Mouse (Mus musculus) myocyte (in vitro differentiated cells): ENCODE results near the gene Slc35b2. TPM values are rescaled to one million over a fixed set of nuclear protein-coding genes. Genes with fewer than 3 reads are reported as not detected.

ENCODE experiments used
- H3K27me3 ChIP-seq: one replicate; pipeline ENCODE4 v1.6.1; 2011; ENCODE audit not compliant: control insufficient read depth, insufficient read depth, insufficient read length
- H3K36me3 ChIP-seq: one replicate; pipeline ENCODE4 v1.6.1; 2011; ENCODE audit not compliant: control insufficient read depth, insufficient read depth
- H3K4me2 ChIP-seq: one replicate; pipeline ENCODE4 v1.6.1; 2011; ENCODE audit warnings: low read depth, control low read depth
- H3K4me3 ChIP-seq: one replicate; pipeline ENCODE4 v1.5.1; 2011; ENCODE audit warnings: mild to moderate bottlenecking, control low read depth, moderate library complexity
- H3K79me2 ChIP-seq: one replicate; pipeline ENCODE4 v1.6.1; 2011; ENCODE audit not compliant: control insufficient read depth, insufficient read depth
- H3ac ChIP-seq: one replicate; pipeline ENCODE4 v1.6.1; 2011; ENCODE audit not compliant: control insufficient read depth, insufficient read length
- CEBPB ChIP-seq: IDR thresholded peaks from 2 replicates; pipeline ENCODE4 v1.6.1; 2011; ENCODE audit warnings: mild to moderate bottlenecking, moderate library complexity; ENCODE audit not compliant: poor library complexity, insufficient read depth, severe bottlenecking
- E2F4 ChIP-seq: IDR thresholded peaks from one replicate; pipeline ENCODE4 v1.6.1; 2011; ENCODE audit warnings: mild to moderate bottlenecking, control low read depth, moderate library complexity; ENCODE audit not compliant: insufficient read depth
- MAX ChIP-seq: IDR thresholded peaks from one replicate; pipeline ENCODE4 v1.6.1; 2011; ENCODE audit warnings: low read depth, mild to moderate bottlenecking, control low read depth
- MYOD1 ChIP-seq, 3 experiments: IDR thresholded peaks; one replicate each; pipeline ENCODE4 v1.6.1; 2011; ENCODE audit warnings: control low read depth in 2 of 3, low read depth in 2 of 3, mild to moderate bottlenecking in 2 of 3, moderate library complexity in 1 of 3; ENCODE audit not compliant: insufficient read length in 2 of 3, control insufficient read depth in 1 of 3
- MYOG ChIP-seq, 3 experiments: IDR thresholded peaks; one replicate each; pipeline ENCODE4 v1.6.1; 2011; ENCODE audit warnings: control low read depth in 2 of 3, low read depth in 2 of 3, mild to moderate bottlenecking in 2 of 3; ENCODE audit not compliant: insufficient read length in 2 of 3, control insufficient read depth in 1 of 3, insufficient read depth in 1 of 3
- POLR2A ChIP-seq: IDR thresholded peaks from one replicate; pipeline ENCODE4 v1.6.1; 2011; ENCODE audit warnings: low read depth, mild to moderate bottlenecking, control low read depth, moderate library complexity; ENCODE audit not compliant: insufficient read length
- POLR2AphosphoS2 ChIP-seq: IDR thresholded peaks from one replicate; pipeline ENCODE4 v1.6.1; 2011; ENCODE audit warnings: low read depth, control low read depth; ENCODE audit not compliant: insufficient read length
- REST ChIP-seq: IDR thresholded peaks from one replicate; pipeline ENCODE4 v1.6.1; 2011; ENCODE audit warnings: mild to moderate bottlenecking, control low read depth, moderate library complexity; ENCODE audit not compliant: insufficient read depth, insufficient read length
- SRF ChIP-seq: IDR thresholded peaks from one replicate; pipeline ENCODE4 v1.6.1; 2011; ENCODE audit warnings: low read depth; ENCODE audit not compliant: control insufficient read depth, insufficient read length
- TCF12 ChIP-seq: IDR thresholded peaks from one replicate; pipeline ENCODE4 v1.6.1; 2011; ENCODE audit warnings: mild to moderate bottlenecking, control low read depth; ENCODE audit not compliant: poor library complexity, insufficient read depth, severe bottlenecking
- TCF3 ChIP-seq: IDR thresholded peaks from one replicate; pipeline ENCODE4 v1.6.1; 2011; ENCODE audit warnings: low read depth, control low read depth; ENCODE audit not compliant: insufficient read length
- USF1 ChIP-seq: IDR thresholded peaks from one replicate; pipeline ENCODE4 v1.6.1; 2011; ENCODE audit warnings: low read depth, mild to moderate bottlenecking, control low read depth, moderate library complexity
- polyA plus RNA-seq: library from polyadenylated mRNA; unstranded; fragments of >200 nt; fragmentation: generic; extraction: Trizol; gene quantifications from one replicate; pipeline ENCODE4 v1.2.1, GENCODE M21; 2012; ENCODE audit warnings: missing spikeins

The Slc35b2 gene
- polyA plus RNA-seq, 1 experiment = 80.1 TPM

GRCm38 (mm10) chr17:45544001-45544872 is 19.4 kb upstream of the Slc35b2 start:
- Histone ChIP-seq H3K79me2 (no peaks in the 10 kb centered on the region), H3K27me3 (peaks cover 67% of the 10 kb centered on the region), H3ac (no peak overlapping the region), H3K4me2 (no peak overlapping the region), H3K4me3 (no peak overlapping the region), H3K36me3 (no peaks in the 10 kb centered on the region)
- TF ChIP-seq MYOG (IDR thresholded peaks at IDR 0.05; ENCODE audit: control insufficient read depth in 1 of 3, insufficient read depth in 1 of 3, insufficient read length in 2 of 3, low read depth in 2 of 3) (no peak), POLR2AphosphoS2 (no peak), MAX (no peak), SRF (no peak), POLR2A (no peak), TCF12 (no peak), TCF3 (no peak), USF1 (no peak), CEBPB (no peak), REST (no peak), MYOD1 (IDR thresholded peaks at IDR 0.05; ENCODE audit: control insufficient read depth in 1 of 3, insufficient read length in 2 of 3, low read depth in 2 of 3) (no peak), E2F4 (no peak)

GRCm38 (mm10) chr17:45544873-45545277 is 18.8 kb upstream of the Slc35b2 start:
- H3K27me3 ChIP-seq = peaks cover 64% of the 10 kb centered on the region
- H3K4me2 ChIP-seq = no peak overlapping the region
- no peak for TF ChIP-seq CEBPB
- TF ChIP-seq TCF3 = no peak
- no peak for TF ChIP-seq POLR2AphosphoS2
- no peak for TF ChIP-seq MYOG (IDR thresholded peaks at IDR 0.05; ENCODE audit: control insufficient read depth in 1 of 3, insufficient read depth in 1 of 3, insufficient read length in 2 of 3, low read depth in 2 of 3)
- TF ChIP-seq TCF12 = no peak
- TF ChIP-seq MYOD1 (IDR thresholded peaks at IDR 0.05; ENCODE audit: control insufficient read depth in 1 of 3, insufficient read length in 2 of 3, low read depth in 2 of 3) = no peak
- TF ChIP-seq POLR2A = no peak
- TF ChIP-seq REST = no peak
- no peak for TF ChIP-seq E2F4
- TF ChIP-seq USF1 = no peak
- H3K36me3 ChIP-seq = no peaks in the 10 kb centered on the region
- H3ac ChIP-seq = no peak overlapping the region
- no peak overlapping the region for H3K4me3 ChIP-seq
- H3K79me2 ChIP-seq = no peaks in the 10 kb centered on the region

DNA sequence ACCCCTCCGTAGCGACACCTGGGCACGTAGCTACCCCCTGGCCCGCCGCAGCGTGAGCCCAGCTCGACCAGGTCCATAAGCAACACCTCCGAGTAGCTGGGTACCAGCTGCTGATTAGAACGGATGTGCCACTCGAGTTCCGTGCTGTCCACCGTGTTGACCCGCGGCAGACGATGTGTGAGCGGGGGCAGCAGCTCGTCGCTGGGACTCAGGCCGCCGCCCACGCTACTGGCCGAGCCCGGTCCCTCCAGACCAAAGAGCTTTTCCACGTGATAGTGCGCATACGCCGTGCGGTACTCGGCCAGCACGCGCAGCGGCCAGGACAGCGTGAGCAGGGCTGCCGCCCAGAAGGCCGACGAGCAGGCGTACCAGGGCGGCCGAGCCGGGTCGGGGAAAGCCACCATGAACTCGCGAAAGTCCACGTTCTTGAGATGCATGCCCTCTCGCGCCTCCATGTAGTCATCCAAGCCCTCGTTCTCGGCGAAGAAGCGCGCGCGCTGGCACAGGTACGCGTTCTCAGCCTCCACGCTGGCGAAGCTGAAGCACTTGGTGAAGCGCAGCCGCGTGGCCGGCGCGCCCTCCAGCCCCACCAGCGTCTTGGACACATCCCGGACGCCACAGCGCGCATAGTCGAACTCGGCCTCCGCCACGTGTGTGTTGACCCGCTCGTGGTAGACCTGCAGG is 18.3 kb upstream of the Slc35b2 start:
- Histone ChIP-seq H3K36me3 (no peaks in the 10 kb centered on the region), H3K27me3 (peaks cover 65% of the 10 kb centered on the region), H3ac (no peak overlapping the region), H3K79me2 (no peaks in the 10 kb centered on the region), H3K4me3 (no peak overlapping the region), H3K4me2 (no peak overlapping the region)
- TF ChIP-seq TCF12 (no peak), TCF3 (no peak), MYOG (IDR thresholded peaks at IDR 0.05; ENCODE audit: control insufficient read depth in 1 of 3, insufficient read depth in 1 of 3, insufficient read length in 2 of 3, low read depth in 2 of 3) (no peak), CEBPB (no peak), USF1 (no peak), POLR2AphosphoS2 (no peak), SRF (no peak), POLR2A (no peak), REST (no peak)

DNA sequence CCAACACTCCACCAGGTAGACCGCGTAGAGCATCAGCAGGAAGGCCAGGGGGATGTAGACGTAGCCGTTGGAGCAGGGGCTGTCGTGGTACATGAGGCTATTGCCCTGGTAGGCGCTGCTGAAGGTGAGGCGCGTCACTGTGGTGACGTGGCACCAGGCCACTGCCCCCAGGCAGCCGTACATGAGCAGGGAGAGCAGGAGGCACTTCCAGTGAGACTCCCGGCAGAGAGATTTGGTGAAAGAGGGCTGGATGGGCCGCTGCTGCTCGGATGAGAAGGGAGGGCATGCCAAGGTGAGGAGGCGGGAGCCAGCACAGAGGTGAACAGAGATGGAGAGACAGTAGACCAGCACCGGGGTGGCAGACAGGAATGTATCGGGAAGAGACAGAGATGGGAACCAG is 16.7 kb upstream of the Slc35b2 start:
- Histone ChIP-seq H3K4me2 (no peak overlapping the region), H3K4me3 (no peak overlapping the region), H3ac (no peak overlapping the region), H3K27me3 (peaks cover 63% of the 10 kb centered on the region), H3K79me2 (no peaks in the 10 kb centered on the region), H3K36me3 (no peaks in the 10 kb centered on the region)
- TF ChIP-seq E2F4 = no peak
- TF ChIP-seq CEBPB = no peak
- TF ChIP-seq TCF3 = no peak
- no peak for TF ChIP-seq MYOG (IDR thresholded peaks at IDR 0.05; ENCODE audit: control insufficient read depth in 1 of 3, insufficient read depth in 1 of 3, insufficient read length in 2 of 3, low read depth in 2 of 3)
- no peak for TF ChIP-seq MAX
- TF ChIP-seq REST = no peak
- TF ChIP-seq MYOD1 (IDR thresholded peaks at IDR 0.05; ENCODE audit: control insufficient read depth in 1 of 3, insufficient read length in 2 of 3, low read depth in 2 of 3) = no peak
- TF ChIP-seq SRF = no peak
